Mouse (Mus musculus) intestine, embryonic 14.5 days (tissue): ENCODE data around the gene Astn2. TPM values are rescaled to one million over a fixed set of nuclear protein-coding genes. Genes with fewer than 3 reads are reported as not detected.

Experiments used
- ATAC-seq: fragments of 200-750 bp; cut with Nextera tagmentation; replicated peaks from 2 replicates; pipeline ENCODE4 v1.8.0; 2017; ENCODE audit warnings: low read depth, moderate number of reproducible peaks, moderate TSS enrichment, moderate library complexity; ENCODE audit not compliant: low FRiP score, low TSS enrichment
- DNase-seq: peaks from one replicate; pipeline ENCODE4 v3.0.0-alpha.2; 2018; ENCODE audit warnings: low spot score
- H3K27ac ChIP-seq: fragments of 300-500 bp; sonication (generic); 2 replicates; pipeline ENCODE4 v1.5.1; 2014; ENCODE audit warnings: low read depth, mild to moderate bottlenecking, control low read depth
- H3K27me3 ChIP-seq: fragments of 300-500 bp; sonication (generic); replicated peaks from 2 replicates; pipeline ENCODE4 v1.6.1; 2014; ENCODE audit warnings: low read length, control low read depth; ENCODE audit not compliant: control insufficient read depth, insufficient read depth
- H3K36me3 ChIP-seq: fragments of 300-500 bp; sonication (generic); 2 replicates; pipeline ENCODE4 v1.6.1; 2014; ENCODE audit warnings: low read length, control low read depth; ENCODE audit not compliant: control insufficient read depth, insufficient read depth
- H3K4me1 ChIP-seq: fragments of 300-500 bp; sonication (generic); replicated peaks from 2 replicates; pipeline ENCODE4 v1.6.1; 2014; ENCODE audit warnings: low read length, control low read depth, mixed read lengths; ENCODE audit not compliant: control insufficient read depth, insufficient read depth
- H3K4me2 ChIP-seq: fragments of 300-500 bp; sonication (generic); 2 replicates; pipeline ENCODE4 v1.6.1; 2014; ENCODE audit warnings: low read length
- H3K4me3 ChIP-seq: fragments of 300-500 bp; sonication (generic); 2 replicates; pipeline ENCODE4 v1.5.1; 2014; ENCODE audit warnings: low read depth, low read length, control low read depth, mixed read lengths
- H3K9ac ChIP-seq: fragments of 300-500 bp; sonication (generic); 2 replicates; pipeline ENCODE4 v1.6.1; 2014; ENCODE audit warnings: mild to moderate bottlenecking, low read length
- H3K9me3 ChIP-seq: fragments of 300-500 bp; sonication (generic); 2 replicates; pipeline ENCODE4 v1.6.1; 2016; ENCODE audit warnings: low read length, control low read depth; ENCODE audit not compliant: control insufficient read depth
- WGBS: fragments of 180-500 bp; shearing (Covaris S2); extraction: QIAGEN DNeasy Blood & Tissue Kit; methylation state at CpG from one replicate; pipeline ENCODE4 v1.1.7; 2014; 5-methylcytosine and 5-hydroxymethylcytosine counted together
- polyA plus RNA-seq: library from polyadenylated mRNA; unstranded; fragments of >200 nt; fragmentation: Nextera tagmentation; extraction: Ambion mirVana; gene quantifications from 2 replicates; pipeline ENCODE4 v1.2.1, GENCODE M21; 2014

Gene Astn2
- polyA plus RNA-seq, 1 experiment from 2014 or later: 0.96 TPM

- no peaks in the 10 kb centered on the region for H3K27me3 ChIP-seq
- no peaks in the 10 kb centered on the region for H3K4me1 ChIP-seq
- H3K9ac ChIP-seq: no peak overlapping the region
- no peak overlapping the region for H3K4me3 ChIP-seq
- no peak overlapping the region for H3K4me2 ChIP-seq
- H3K9me3 ChIP-seq: no peaks in the 10 kb centered on the region
- no peak for ATAC-seq
- WGBS: 60% methylated on average over 3 of the region's 3 CpGs
- no peak for DNase-seq
- no peaks in the 10 kb centered on the region for H3K36me3 ChIP-seq
- no peak overlapping the region for H3K27ac ChIP-seq
Measured at GRCm38 (mm10) chr4:65765312-65765711, 639.1 kb downstream of the Astn2 start.

- Histone ChIP-seq H3K36me3 (no peaks in the 10 kb centered on the region), H3K9me3 (no peaks in the 10 kb centered on the region), H3K4me3 (no peak overlapping the region), H3K9ac (no peak overlapping the region), H3K4me1 (no peaks in the 10 kb centered on the region), H3K27me3 (no peaks in the 10 kb centered on the region), H3K27ac (no peak overlapping the region), H3K4me2 (no peak overlapping the region)
- DNase-seq (no peak), ATAC-seq (no peak)
- WGBS: 72% methylated on average over 4 of the region's 4 CpGs
Measured at GRCm38 (mm10) chr4:65764275-65764674, 640.1 kb downstream of the Astn2 start.

DNA sequence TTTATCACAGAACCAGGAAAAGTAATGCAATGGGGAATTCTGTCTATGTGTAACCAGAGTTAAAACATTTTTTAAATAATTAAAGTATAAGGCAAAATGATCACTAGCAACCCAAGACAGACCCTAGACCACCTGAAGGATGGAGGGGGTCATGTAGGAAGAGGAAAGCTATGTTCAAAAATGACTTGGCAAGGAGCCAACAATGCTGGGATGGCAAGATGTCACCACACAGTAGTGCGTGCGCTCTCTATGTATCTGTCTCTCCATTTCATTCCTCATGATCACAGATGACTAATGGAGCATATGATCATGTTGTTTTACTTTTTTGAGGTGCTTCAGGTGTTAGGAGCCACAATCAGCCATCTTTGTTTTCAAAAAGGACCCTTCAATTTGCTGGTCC is 640.6 kb downstream of the Astn2 start:
- Histone ChIP-seq H3K9ac (no peak overlapping the region), H3K4me1 (no peaks in the 10 kb centered on the region), H3K27ac (no peak overlapping the region), H3K27me3 (no peaks in the 10 kb centered on the region), H3K36me3 (no peaks in the 10 kb centered on the region), H3K4me2 (no peak overlapping the region), H3K9me3 (no peaks in the 10 kb centered on the region), H3K4me3 (no peak overlapping the region)
- DNase-seq (no peak), ATAC-seq (peak; percentile 40; the same call in 1 of the 2 replicates)
- WGBS: 74% methylated on average over 2 of the region's 2 CpGs

DNA sequence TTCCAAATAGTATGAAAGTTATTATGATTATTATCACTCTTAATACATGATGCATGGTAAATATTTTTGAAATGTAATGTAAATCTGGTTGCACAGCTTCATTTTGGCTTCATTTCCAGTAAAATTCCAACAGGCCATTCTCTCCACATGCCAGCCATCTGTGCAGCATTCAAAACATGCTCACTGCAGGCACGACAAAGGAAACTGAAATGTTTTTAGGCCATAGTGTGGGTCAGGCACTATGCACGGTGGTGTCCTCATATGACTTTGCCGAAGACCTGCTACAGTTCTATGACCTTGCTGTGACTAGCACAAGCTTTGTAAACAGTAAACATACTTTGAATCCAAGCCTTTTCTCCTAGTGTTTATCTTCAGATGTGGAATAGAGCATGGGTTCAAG is 642.3 kb downstream of the Astn2 start:
- no peaks in the 10 kb centered on the region for H3K36me3 ChIP-seq
- H3K9me3 ChIP-seq: no peaks in the 10 kb centered on the region
- WGBS: 83% methylated on average over 3 of the region's 3 CpGs
- H3K4me2 ChIP-seq: no peak overlapping the region
- H3K27ac ChIP-seq: no peak overlapping the region
- no peaks in the 10 kb centered on the region for H3K4me1 ChIP-seq
- no peak overlapping the region for H3K9ac ChIP-seq
- ATAC-seq (no peak), DNase-seq (no peak)
- no peaks in the 10 kb centered on the region for H3K27me3 ChIP-seq
- no peak overlapping the region for H3K4me3 ChIP-seq

DNA sequence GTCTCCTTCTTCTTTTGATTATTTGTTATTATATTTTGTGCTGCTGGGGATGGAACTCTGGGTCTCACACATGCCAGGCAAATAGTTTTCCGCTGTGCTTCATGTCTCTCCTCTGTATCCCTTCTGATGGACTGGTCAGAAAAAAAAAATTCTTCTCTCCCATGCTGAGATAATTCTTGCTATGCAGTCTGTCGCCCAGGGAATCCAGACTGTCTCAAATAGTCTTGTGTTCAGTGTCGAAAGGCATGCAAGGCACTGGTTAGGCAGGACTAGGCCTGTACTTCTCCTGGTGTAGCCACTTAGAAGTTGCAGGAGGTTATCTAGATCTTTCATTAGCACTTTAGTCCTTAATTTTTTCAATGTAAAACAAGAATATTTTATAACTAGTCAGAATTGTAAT is 642.8 kb downstream of the Astn2 start:
- 73% methylated on average over 3 of the region's 3 CpGs for WGBS
- Histone ChIP-seq H3K4me1 (no peaks in the 10 kb centered on the region), H3K9ac (no peak overlapping the region), H3K27me3 (no peaks in the 10 kb centered on the region), H3K27ac (no peak overlapping the region), H3K4me2 (no peak overlapping the region), H3K9me3 (no peaks in the 10 kb centered on the region), H3K36me3 (no peaks in the 10 kb centered on the region), H3K4me3 (no peak overlapping the region)
- ATAC-seq (no peak), DNase-seq (no peak)

DNA sequence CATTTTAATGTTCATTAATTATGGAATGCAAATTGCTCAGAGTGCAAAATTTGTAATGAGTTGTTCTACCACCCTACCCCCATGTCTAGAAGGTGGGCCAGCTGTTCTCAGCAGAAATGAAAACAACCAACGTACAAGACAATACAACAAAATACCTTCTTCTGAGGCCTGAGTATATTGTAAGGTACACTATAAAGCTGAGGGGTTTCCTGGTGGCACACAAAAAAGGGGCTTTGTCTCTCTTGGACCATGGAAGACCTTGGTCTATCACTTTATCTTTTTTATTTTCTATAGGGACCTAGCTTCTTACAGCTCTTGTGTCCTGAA is 645.6 kb downstream of the Astn2 start:
- Histone ChIP-seq H3K4me2 (no peak overlapping the region), H3K4me3 (no peak overlapping the region), H3K4me1 (no peaks in the 10 kb centered on the region), H3K27me3 (no peaks in the 10 kb centered on the region), H3K9me3 (no peaks in the 10 kb centered on the region), H3K27ac (no peak overlapping the region), H3K9ac (no peak overlapping the region), H3K36me3 (no peaks in the 10 kb centered on the region)
- 94% methylated on average over 1 of the region's 1 CpGs for WGBS
- no peak for DNase-seq
- ATAC-seq: no peak

GRCm38 (mm10) chr4:65758174-65758874 is 646.1 kb downstream of the Astn2 start:
- no peaks in the 10 kb centered on the region for H3K36me3 ChIP-seq
- WGBS: 57% methylated on average over 5 of the region's 5 CpGs
- H3K4me3 ChIP-seq: no peak overlapping the region
- H3K27ac ChIP-seq: no peak overlapping the region
- ATAC-seq: no peak
- no peak overlapping the region for H3K4me2 ChIP-seq
- H3K9me3 ChIP-seq: no peaks in the 10 kb centered on the region
- DNase-seq: no peak
- no peak overlapping the region for H3K9ac ChIP-seq
- H3K27me3 ChIP-seq: no peaks in the 10 kb centered on the region
- H3K4me1 ChIP-seq: no peaks in the 10 kb centered on the region

GRCm38 (mm10) chr4:65752941-65753340 is 651.5 kb downstream of the Astn2 start:
- H3K9ac ChIP-seq: no peak overlapping the region
- no peak overlapping the region for H3K4me2 ChIP-seq
- no peaks in the 10 kb centered on the region for H3K4me1 ChIP-seq
- no peaks in the 10 kb centered on the region for H3K36me3 ChIP-seq
- WGBS: 52% methylated on average over 3 of the region's 3 CpGs
- no peak overlapping the region for H3K4me3 ChIP-seq
- H3K27me3 ChIP-seq: no peaks in the 10 kb centered on the region
- H3K9me3 ChIP-seq: no peaks in the 10 kb centered on the region
- DNase-seq (no peak), ATAC-seq (no peak)
- no peak overlapping the region for H3K27ac ChIP-seq

GRCm38 (mm10) chr4:65744788-65745187 is 659.6 kb downstream of the Astn2 start:
- H3K27ac ChIP-seq: no peak overlapping the region
- H3K4me2 ChIP-seq: no peak overlapping the region
- H3K4me3 ChIP-seq: no peak overlapping the region
- H3K36me3 ChIP-seq: no peaks in the 10 kb centered on the region
- H3K27me3 ChIP-seq: no peaks in the 10 kb centered on the region
- no peak overlapping the region for H3K9ac ChIP-seq
- H3K9me3 ChIP-seq: no peaks in the 10 kb centered on the region
- no peak for ATAC-seq
- no peak for DNase-seq
- no peaks in the 10 kb centered on the region for H3K4me1 ChIP-seq
